Mouse (Mus musculus) thymus, adult 2 months (tissue): Measurements from ENCODE around the gene Plcd1. TPM values are rescaled to one million over a fixed set of nuclear protein-coding genes. Genes with fewer than 3 reads are reported as not detected.

Experiments used
- DNase-seq: peaks from one replicate; pipeline ENCODE4 v3.0.0; 2021
- H3K27ac ChIP-seq: fragments of 200-500 bp; 2 replicates; pipeline ENCODE4 v1.5.1; 2012; ENCODE audit warnings: low read length, control low read depth; ENCODE audit not compliant: control insufficient read depth, insufficient read depth
- H3K27me3 ChIP-seq: fragments of 200-500 bp; 2 replicates; pipeline ENCODE4 v1.6.1; 2012; ENCODE audit warnings: mild to moderate bottlenecking, low read length, moderate library complexity, mixed read lengths; ENCODE audit not compliant: control insufficient read depth, insufficient read depth
- H3K36me3 ChIP-seq: fragments of 200-500 bp; 2 replicates; pipeline ENCODE4 v1.6.1; 2012; ENCODE audit warnings: mild to moderate bottlenecking, low read length, moderate library complexity; ENCODE audit not compliant: control insufficient read depth, insufficient read depth
- H3K4me1 ChIP-seq: fragments of 200-500 bp; replicated peaks from 2 replicates; pipeline ENCODE4 v1.6.1; 2012; ENCODE audit warnings: low read length; ENCODE audit not compliant: control insufficient read depth, insufficient read depth
- H3K4me3 ChIP-seq: fragments of 200-500 bp; 2 replicates; pipeline ENCODE4 v1.5.1; 2012; ENCODE audit warnings: mild to moderate bottlenecking, low read length, control low read depth, moderate library complexity; ENCODE audit not compliant: control insufficient read depth, insufficient read depth
- CTCF ChIP-seq: fragments of 200-500 bp; IDR thresholded peaks from 2 replicates; pipeline ENCODE4 v1.5.1; 2012; ENCODE audit warnings: mild to moderate bottlenecking, control low read depth, low read length, moderate library complexity, borderline replicate concordance; ENCODE audit not compliant: control insufficient read depth, poor library complexity, insufficient read depth; ENCODE audit errors: extremely low read depth
- POLR2A ChIP-seq: fragments of 200-500 bp; IDR thresholded peaks from 2 replicates; pipeline ENCODE4 v1.6.1; 2012; ENCODE audit warnings: mild to moderate bottlenecking, low read length, control low read depth, moderate library complexity; ENCODE audit not compliant: control insufficient read depth, poor library complexity, insufficient read depth; ENCODE audit errors: extremely low read depth
- WGBS: fragments of 180-500 bp; shearing (Covaris S2); methylation state at CpG from one replicate; pipeline ENCODE4 v1.1.7; 2018; 5-methylcytosine and 5-hydroxymethylcytosine counted together
- polyA plus RNA-seq: library from polyadenylated mRNA; depleted of rRNA; stranded (reverse); fragments of >200 nt; gene quantifications from 2 replicates; pipeline ENCODE4 v1.2.3, GENCODE M21; 2012

The Plcd1 gene
- polyA plus RNA-seq, 1 experiment, result 22.7 TPM

DNA sequence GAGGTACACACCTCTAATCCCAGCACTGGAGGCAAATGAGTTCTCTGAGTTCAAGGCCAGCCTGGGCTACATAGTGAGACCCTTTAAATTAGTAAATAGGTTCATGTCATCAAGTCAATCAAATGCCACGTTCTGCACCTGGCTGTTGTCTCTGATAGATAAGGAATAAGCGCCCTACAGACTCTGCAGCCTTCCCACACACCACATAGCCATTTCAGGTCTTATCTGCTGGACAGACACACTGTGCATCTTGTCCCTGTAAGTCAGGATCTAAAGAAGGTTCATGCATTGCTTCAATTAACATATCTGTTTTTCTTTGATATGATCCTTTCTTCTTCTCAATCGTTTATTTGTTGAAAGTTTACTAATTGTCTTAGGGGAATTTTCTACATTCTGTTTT is 54.7 kb downstream of the Plcd1 start:
- H3K27ac ChIP-seq, result no peak overlapping the region
- 97% methylated on average over 3 of the region's 3 CpGs for WGBS
- no peaks in the 10 kb centered on the region for H3K36me3 ChIP-seq

DNA sequence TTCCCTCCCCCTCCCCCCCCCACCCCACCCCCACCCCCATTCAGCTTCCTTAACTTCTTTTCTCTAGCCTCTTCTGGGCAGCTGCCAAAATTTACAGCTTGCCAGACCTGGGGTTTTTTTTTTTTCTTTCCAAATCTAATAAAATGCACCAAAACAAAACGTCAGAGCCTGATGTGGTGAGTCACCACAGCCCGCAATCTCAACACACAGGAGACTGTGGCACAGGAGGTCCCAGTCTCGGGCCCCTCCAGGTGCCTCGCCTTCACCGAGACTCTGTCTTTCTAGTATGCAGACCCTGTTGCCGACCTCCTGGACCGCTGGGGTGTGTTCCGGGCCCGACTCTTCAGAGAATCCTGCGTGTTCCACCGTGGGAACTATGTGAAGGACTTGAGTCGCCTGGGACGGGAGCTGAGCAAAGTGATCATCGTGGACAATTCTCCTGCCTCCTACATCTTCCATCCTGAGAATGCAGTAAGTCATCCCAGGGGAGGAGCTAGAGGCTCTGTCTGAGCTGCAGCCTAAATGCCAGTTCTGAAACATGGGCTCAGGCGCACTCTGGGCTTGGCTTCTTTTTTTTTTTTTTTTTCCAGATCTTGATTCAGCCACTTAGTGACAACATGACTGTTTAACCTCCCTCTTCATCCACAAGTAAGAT is 56.1 kb downstream of the Plcd1 start:
- Histone ChIP-seq H3K4me1 (peaks cover 6% of the 10 kb centered on the region), H3K4me3 (no peak overlapping the region), H3K36me3 (no peaks in the 10 kb centered on the region), H3K27me3 (no peaks in the 10 kb centered on the region), H3K27ac (no peak overlapping the region)
- TF ChIP-seq POLR2A (no peak), CTCF (no peak)
- WGBS, result 19% methylated on average over 15 of the region's 15 CpGs
- no peak for DNase-seq

More for the DNA sequence above, 54.7 kb downstream of the Plcd1 start:
- Histone ChIP-seq H3K27me3 (no peaks in the 10 kb centered on the region), H3K4me3 (no peak overlapping the region), H3K4me1 (peaks cover 6% of the 10 kb centered on the region)
- no peak for DNase-seq
- TF ChIP-seq POLR2A (no peak), CTCF (no peak)

DNA sequence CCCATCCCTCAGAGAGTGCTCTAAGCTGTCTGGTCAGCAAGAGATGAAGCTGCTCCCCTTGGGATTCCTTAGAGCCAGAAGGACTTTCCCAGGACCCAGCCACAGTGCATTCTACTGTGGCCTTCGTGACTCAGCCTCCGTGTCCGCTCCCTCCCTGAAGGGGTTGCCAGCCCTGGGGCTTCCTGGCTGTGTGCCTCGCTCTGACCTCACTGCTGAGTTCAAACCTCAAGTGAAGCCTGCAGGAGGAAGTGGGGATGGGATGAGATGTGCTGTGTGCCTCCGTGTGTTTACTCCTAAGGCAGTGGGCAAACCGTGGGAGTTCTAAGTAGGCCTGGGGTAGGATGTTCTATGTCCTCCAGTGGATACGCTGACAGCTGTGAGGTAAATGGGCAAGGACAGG is 57.5 kb downstream of the Plcd1 start:
- Histone ChIP-seq H3K36me3 (no peaks in the 10 kb centered on the region), H3K4me1 (peaks cover 6% of the 10 kb centered on the region), H3K27ac (no peak overlapping the region), H3K27me3 (no peaks in the 10 kb centered on the region), H3K4me3 (no peak overlapping the region)
- DNase-seq, result no peak
- no peak for TF ChIP-seq CTCF
- TF ChIP-seq POLR2A, result no peak
- WGBS, result 13% methylated on average over 7 of the region's 7 CpGs

DNA sequence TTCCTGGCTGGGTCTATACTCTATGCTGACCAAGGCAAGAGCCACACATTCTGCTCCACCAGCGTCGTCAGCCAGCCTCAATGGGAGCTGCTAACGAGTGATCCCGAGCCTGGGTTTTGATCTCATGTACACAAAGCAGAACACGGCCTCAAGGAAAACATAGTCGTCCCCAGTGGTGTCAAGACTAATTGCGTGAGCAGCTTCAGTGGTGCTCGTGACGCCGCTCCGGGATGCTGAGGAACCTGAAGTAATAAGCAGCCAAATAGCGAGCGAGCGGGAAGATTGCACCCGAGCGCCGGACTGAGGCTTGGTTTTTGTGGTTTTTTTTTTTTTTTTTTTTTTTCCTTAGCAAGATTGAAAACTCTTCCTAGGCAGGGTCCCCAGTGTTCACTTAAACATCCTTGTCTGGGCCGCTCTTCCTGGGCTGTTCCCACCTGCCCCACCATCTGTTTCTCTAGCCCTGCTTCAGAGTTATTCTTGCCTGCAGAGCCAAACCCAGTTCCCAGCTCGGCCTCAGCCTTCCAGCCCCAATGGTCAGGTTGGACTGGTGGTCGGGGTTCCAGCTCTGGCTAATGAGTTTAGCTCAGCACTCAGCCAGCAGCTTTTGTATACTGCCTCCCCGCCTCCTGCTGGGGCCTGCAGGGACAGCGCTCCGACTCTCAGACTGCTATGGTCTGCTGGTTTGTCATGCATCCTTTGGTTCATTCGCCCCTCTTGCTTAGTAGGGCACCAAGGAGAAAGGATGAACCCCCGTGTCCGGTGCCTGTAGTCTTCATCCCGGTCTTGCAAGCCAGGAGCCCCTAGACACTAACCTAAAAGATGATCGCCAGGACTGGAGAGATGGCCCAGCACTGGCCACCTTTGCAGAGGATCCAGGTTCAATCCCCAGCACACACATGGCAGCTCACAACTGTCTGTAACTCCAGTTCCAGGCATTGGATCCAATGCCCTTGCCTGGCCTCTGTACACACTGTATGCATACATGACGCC is 58.3 kb downstream of the Plcd1 start:
- no peaks in the 10 kb centered on the region for H3K27me3 ChIP-seq
- TF ChIP-seq POLR2A (no peak), CTCF (no peak)
- peaks cover 6% of the 10 kb centered on the region for H3K4me1 ChIP-seq
- no peak overlapping the region for H3K4me3 ChIP-seq
- 82% methylated on average over 29 of the region's 29 CpGs for WGBS
- H3K36me3 ChIP-seq, result no peaks in the 10 kb centered on the region
- no peak overlapping the region for H3K27ac ChIP-seq
- DNase-seq, result no peak

GRCm38 (mm10) chr9:119034069-119034468 is 59.2 kb downstream of the Plcd1 start:
- no peaks in the 10 kb centered on the region for H3K27me3 ChIP-seq
- DNase-seq, result no peak
- peaks cover 6% of the 10 kb centered on the region for H3K4me1 ChIP-seq
- 94% methylated on average over 8 of the region's 8 CpGs for WGBS
- TF ChIP-seq POLR2A (no peak), CTCF (no peak)
- no peak overlapping the region for H3K4me3 ChIP-seq
- no peak overlapping the region for H3K27ac ChIP-seq
- H3K36me3 ChIP-seq, result no peaks in the 10 kb centered on the region

DNA sequence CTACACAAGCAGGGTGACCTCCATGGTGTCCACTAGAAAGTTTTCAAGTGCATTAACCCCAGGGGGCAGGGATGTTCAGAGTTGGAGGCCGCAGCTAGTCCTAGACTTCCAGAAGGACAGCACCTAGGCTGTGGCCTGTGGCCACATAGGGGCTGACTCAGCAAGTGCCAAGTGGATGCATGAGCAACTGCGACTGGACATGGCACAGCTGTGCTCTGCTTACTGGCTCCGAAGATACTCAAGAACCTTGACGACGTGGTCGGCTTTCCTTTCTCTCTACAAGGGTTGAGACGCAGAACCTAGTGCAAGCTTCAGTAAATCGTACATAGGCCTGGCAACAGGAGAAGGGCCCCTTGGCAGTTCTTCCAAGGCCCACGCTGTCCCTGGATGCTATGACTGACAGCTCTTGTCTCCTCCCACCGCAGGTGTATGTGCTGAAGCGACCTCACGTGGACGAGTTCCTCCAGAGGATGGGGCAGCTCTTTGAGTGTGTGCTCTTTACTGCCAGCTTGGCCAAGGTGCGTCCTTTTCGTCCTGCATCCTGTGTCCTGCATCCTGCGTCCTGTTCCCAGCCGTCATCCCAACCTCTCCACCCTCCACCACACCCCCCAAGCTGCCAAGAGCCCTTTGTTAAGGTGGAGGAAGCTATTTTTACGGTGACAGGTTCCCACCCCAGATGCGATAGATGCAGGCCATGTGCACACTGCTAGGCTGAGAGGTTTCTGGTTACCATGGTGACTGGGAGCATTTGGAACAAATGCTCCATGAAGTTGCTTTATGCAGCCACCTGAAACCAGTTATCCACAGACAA is 60.0 kb downstream of the Plcd1 start:
- H3K4me3 ChIP-seq, result no peak overlapping the region
- H3K36me3 ChIP-seq, result no peaks in the 10 kb centered on the region
- TF ChIP-seq CTCF (no peak), POLR2A (no peak)
- no peak overlapping the region for H3K27ac ChIP-seq
- WGBS, result 94% methylated on average over 19 of the region's 19 CpGs
- peaks cover 6% of the 10 kb centered on the region for H3K4me1 ChIP-seq
- H3K27me3 ChIP-seq, result no peaks in the 10 kb centered on the region
- DNase-seq, result no peak
